Mouse (Mus musculus): ENCODE results near the gene Spsb1. TPM values are rescaled to one million over a fixed set of nuclear protein-coding genes. Genes with fewer than 3 reads are reported as not detected.

Spsb1 gene
- 9.3 TPM for polyA plus RNA-seq (2014; fragmentation: Illumina TruSeq; extraction: RNeasy Lipid Tissue Mini Kit (QIAGEN cat#74804); ENCODE audit: insufficient read depth, low read depth, low replicate concordance)

DNA sequence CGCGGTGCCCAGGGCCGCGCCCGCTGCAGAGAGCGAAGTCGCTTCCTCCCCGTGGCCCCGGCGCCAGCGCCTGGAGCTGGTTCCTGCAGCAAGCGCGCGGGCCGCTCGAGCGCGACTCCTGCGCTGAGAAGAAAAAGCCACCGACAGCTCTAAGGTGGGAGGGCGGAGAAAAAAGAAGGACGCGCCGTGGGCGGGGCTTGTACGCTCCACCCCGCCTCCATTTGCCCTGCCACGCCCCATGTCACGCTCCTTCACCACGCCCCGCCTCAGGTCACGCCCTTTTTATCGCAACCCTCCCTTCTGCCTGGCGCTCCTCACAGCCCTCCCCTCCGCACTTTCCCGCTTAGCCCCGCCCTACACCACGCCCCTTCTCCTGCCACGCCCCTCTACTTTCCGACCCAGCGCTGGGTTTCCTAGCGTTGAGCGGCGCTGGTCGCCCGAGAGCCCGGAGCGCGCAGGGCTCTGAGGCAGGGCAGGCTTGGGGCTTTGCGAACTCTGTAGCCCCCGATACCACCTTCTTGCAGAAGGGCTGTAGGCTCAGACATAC is at the start of gene Spsb1:
Gene Spsb1, minus strand, starts transcription at position 151 of the 547 bp plus-strand sequence.

Other genes with a start within 250 kb of the Spsb1 start
- 4.5 TPM for gene Tmem201, start 217.0 kb downstream of the Spsb1 start, polyA plus RNA-seq (2014; fragmentation: Illumina TruSeq; extraction: RNeasy Lipid Tissue Mini Kit (QIAGEN cat#74804); ENCODE audit: insufficient read depth, low read depth, low replicate concordance)
- 11.8 TPM for gene Slc25a33, start 180.8 kb downstream of the Spsb1 start, polyA plus RNA-seq (2014; fragmentation: Illumina TruSeq; extraction: RNeasy Lipid Tissue Mini Kit (QIAGEN cat#74804); ENCODE audit: insufficient read depth, low read depth, low replicate concordance)
- gene H6pd, start 54.0 kb upstream of the Spsb1 start, polyA plus RNA-seq (2014; fragmentation: Illumina TruSeq; extraction: RNeasy Lipid Tissue Mini Kit (QIAGEN cat#74804); ENCODE audit: insufficient read depth, low read depth, low replicate concordance), result 46.2 TPM
- 1.3 TPM for gene Gpr157, start 132.3 kb upstream of the Spsb1 start, polyA plus RNA-seq (2014; fragmentation: Illumina TruSeq; extraction: RNeasy Lipid Tissue Mini Kit (QIAGEN cat#74804); ENCODE audit: insufficient read depth, low read depth, low replicate concordance)
- not detected for gene Slc2a5, start 164.2 kb upstream of the Spsb1 start, polyA plus RNA-seq (2014; fragmentation: Illumina TruSeq; extraction: RNeasy Lipid Tissue Mini Kit (QIAGEN cat#74804); ENCODE audit: insufficient read depth, low read depth, low replicate concordance)
- not detected for gene Slc2a7, start 193.9 kb upstream of the Spsb1 start, polyA plus RNA-seq (2014; fragmentation: Illumina TruSeq; extraction: RNeasy Lipid Tissue Mini Kit (QIAGEN cat#74804); ENCODE audit: insufficient read depth, low read depth, low replicate concordance)
- not detected for gene Car6, start 246.3 kb upstream of the Spsb1 start, polyA plus RNA-seq (2014; fragmentation: Illumina TruSeq; extraction: RNeasy Lipid Tissue Mini Kit (QIAGEN cat#74804); ENCODE audit: insufficient read depth, low read depth, low replicate concordance)

Data from lung, adult 10 weeks (tissue).